Mouse (Mus musculus) skeletal muscle tissue, adult 2 months (tissue): ENCODE data around the gene Gm16503.
"Not testable (repeated sequence)": the region's sequence is repeated elsewhere in the genome, so short reads cannot be mapped to it uniquely, and the experiment has no call there.

Source experiments
- DNase-seq: peaks from one replicate; pipeline ENCODE4 v3.0.0-alpha.2; 2012; ENCODE audit warnings: low read depth, low spot score

Gene Gm16503

GRCm38 (mm10) chr4:147539918-147540317 lies at the start of gene Gm16503:
Gene Gm16503 (plus strand): TSS chr4:147540218.
- DNase-seq, result not testable (repeated sequence)

- DNase-seq, result not testable (repeated sequence)
Measured at GRCm38 (mm10) chr4:147492117-147492516, 47.9 kb upstream of the Gm16503 start, which contains the start of gene Zfp982. Gene Zfp982 (plus strand): TSS chr4:147492417.

- not testable (repeated sequence) for DNase-seq
Measured at GRCm38 (mm10) chr4:147498772-147499613, 41.0 kb upstream of the Gm16503 start.

GRCm38 (mm10) chr4:147509174-147509573 lies 30.8 kb upstream of the Gm16503 start:
- DNase-seq, result no peak

GRCm38 (mm10) chr4:147518981-147519380 lies 21.0 kb upstream of the Gm16503 start:
- no peak for DNase-seq

GRCm38 (mm10) chr4:147520100-147520499 lies 19.9 kb upstream of the Gm16503 start:
- no peak for DNase-seq

- DNase-seq, result no peak
Measured at GRCm38 (mm10) chr4:147525125-147525524, 14.9 kb upstream of the Gm16503 start.

GRCm38 (mm10) chr4:147530366-147530765 lies 9.7 kb upstream of the Gm16503 start:
- DNase-seq, result no peak

GRCm38 (mm10) chr4:147535916-147536315 lies 4.1 kb upstream of the Gm16503 start:
- not testable (repeated sequence) for DNase-seq

- no peak for DNase-seq
Measured at GRCm38 (mm10) chr4:147537702-147538101, 2.3 kb upstream of the Gm16503 start.

GRCm38 (mm10) chr4:147541105-147541504 lies 1.1 kb downstream of the Gm16503 start:
- DNase-seq, result no peak

GRCm38 (mm10) chr4:147553071-147553470 lies 13.1 kb downstream of the Gm16503 start, which contains the start of gene Zfp985:
Gene Zfp985 (plus strand): TSS chr4:147553277.
- not testable (repeated sequence) for DNase-seq

GRCm38 (mm10) chr4:147554361-147554760 lies 14.3 kb downstream of the Gm16503 start:
- not testable (repeated sequence) for DNase-seq

- not testable (repeated sequence) for DNase-seq
Measured at GRCm38 (mm10) chr4:147556921-147557320, 16.9 kb downstream of the Gm16503 start.

GRCm38 (mm10) chr4:147558011-147558410 lies 18.0 kb downstream of the Gm16503 start:
- DNase-seq, result not testable (repeated sequence)

- peak; percentile 10 for DNase-seq
Measured at GRCm38 (mm10) chr4:147559096-147559495, 19.1 kb downstream of the Gm16503 start.

- no peak for DNase-seq
Measured at GRCm38 (mm10) chr4:147565426-147566220, 25.6 kb downstream of the Gm16503 start.

GRCm38 (mm10) chr4:147571156-147571555 lies 31.1 kb downstream of the Gm16503 start:
- DNase-seq, result not testable (repeated sequence)

- not testable (repeated sequence) for DNase-seq
Measured at GRCm38 (mm10) chr4:147579371-147579770, 39.4 kb downstream of the Gm16503 start.

- no peak for DNase-seq
Measured at GRCm38 (mm10) chr4:147586511-147587473, 46.8 kb downstream of the Gm16503 start.
